Mouse (Mus musculus) megakaryocyte, adult 5-6 weeks (primary cell): ENCODE measurements at regions not wholly inside any gene's neighbourhood (a gene's known extent, or its start where the extent isn't known, plus 50 kb on each side); places are given as distances from the start of the nearest gene placed in this dataset.
A peak's percentile ranks its signal among the peaks of the same experiment; 100 is the strongest.

Experiments used
- ATAC-seq: 2 replicates; pipeline ENCODE4 v1.8.0; 2016; ENCODE audit warnings: mild to moderate bottlenecking, inconsistent platforms; ENCODE audit not compliant: poor library complexity, severe bottlenecking

DNA sequence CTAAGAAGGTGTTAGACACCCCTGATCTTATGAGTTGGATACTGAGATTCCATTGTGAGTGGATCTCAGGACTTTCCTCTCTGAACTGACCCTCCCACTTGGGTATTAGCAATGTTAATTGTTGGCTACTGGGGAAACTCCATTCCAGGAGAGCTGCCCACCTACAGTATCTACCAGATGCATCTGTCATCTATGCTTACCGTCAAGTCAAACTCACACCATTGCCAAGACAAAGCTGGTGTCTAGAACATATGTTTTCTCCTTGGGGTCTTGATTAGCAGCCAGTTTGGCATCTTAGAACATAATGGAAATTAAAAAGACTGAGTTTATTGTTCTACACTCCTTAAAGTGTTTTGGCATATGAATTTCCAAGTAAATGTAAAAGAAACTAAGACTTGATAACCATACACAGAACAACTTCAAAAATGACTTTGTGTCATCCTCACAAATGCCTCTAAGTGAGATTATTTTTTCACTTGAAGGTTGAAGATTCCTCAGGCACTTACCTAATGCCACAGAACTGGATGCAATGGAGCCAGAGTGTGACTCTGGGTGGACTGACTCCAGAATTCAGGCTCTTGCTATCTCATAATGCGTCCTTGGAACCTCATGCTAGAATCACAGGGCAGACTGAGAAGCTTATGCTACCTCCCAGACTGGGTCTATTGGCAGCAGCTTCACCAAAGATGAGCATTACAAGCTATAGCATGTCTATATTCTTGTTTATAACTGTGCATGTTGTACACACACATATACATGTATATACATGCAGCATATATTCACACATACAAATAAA lies 107.5 kb upstream of the Rnf152 start:
- no peak for ATAC-seq

DNA sequence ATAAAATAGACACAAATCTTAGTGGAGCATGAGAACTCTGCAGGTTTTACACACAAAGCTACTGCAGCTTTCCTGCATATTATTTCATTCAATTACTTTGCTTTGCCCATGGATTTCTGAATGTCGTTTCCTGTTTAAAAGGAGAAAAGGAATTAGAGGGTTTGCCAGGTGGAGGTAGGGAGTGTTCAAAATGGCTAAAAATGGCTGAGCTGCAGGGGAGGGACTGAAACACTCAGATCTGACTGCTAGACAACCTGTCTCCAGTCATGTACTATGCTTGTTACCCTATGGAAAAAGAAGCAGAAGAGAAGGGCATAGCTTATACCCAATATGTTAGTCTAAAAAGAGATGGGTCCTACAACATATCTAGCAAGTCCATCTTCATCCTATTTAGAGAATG lies 106.2 kb upstream of the Rnf152 start:
- ATAC-seq = no peak

DNA sequence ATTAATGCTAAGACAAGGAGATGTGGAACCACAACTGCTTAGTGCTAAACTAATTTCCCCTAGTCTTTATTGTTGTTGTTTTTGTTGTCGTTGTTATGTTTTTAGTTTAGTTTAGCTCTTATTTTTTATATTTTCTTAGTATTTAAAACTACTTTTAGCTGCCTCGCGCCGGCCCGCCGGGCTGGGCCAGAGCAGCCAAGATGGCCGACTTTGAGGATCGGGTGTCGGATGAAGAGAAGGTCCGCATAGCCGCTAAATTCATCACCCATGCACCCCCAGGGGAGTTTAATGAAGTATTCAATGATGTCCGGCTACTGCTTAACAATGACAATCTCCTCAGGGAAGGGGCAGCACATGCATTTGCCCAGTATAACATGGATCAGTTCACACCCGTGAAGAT lies 99.3 kb upstream of the Rnf152 start:
- ATAC-seq = peak; percentile 87

DNA sequence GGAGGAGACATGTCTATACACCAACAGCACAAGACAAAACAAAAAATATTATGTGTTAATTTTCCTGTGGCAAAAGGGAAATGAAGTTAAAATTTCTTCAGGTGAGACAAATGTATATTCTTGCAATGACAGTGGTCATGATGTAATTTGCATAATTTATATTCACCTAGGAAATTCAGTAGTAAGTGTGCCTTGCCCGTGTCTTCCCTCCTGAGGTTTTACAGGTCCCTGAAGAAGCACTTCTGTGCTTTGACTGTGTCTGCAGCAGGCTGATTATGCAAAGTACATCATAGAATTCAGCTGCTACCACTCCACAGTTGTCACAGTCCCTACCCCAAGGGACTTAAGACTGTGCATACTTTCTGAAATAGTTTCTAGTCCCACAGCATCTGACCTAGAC lies 98.2 kb upstream of the Rnf152 start:
- no peak for ATAC-seq

DNA sequence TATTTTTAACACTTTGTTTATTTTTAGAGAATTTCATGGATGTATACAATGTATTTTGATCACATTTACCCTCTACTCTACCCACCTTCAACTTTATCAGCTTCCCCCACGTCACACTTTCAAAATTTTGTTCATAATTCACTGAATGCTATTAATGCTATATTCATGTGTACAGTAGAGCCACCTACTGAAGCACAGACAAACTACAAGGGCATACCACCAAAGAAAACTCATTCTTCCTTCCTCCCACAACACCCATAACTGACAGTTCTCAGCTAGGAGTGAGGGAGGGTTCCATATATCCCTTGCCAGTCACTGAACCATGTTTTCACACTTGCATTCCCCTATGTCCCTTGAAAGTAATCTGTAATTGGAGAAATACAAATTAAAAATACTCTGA lies 89.7 kb upstream of the Rnf152 start:
- no peak for ATAC-seq

DNA sequence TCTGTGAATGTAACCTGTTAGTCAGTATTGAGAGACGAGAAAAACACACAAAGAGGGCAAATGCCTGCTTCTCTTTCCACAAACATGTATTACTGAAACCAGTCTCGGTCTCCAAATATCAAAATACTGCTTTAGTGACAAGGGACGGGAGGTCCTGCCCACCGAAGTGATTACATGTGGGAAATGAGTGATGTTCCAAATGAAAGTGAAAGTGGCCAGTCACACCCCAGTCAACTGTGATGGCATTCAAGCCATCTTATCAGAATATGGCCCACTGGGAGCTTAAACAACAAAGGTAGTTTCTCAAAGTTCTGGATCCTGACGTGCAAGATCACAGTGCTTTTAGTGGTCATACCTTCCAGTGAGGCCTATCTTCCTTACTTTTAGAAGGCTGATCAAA lies 87.0 kb upstream of the Rnf152 start:
- ATAC-seq = no peak

DNA sequence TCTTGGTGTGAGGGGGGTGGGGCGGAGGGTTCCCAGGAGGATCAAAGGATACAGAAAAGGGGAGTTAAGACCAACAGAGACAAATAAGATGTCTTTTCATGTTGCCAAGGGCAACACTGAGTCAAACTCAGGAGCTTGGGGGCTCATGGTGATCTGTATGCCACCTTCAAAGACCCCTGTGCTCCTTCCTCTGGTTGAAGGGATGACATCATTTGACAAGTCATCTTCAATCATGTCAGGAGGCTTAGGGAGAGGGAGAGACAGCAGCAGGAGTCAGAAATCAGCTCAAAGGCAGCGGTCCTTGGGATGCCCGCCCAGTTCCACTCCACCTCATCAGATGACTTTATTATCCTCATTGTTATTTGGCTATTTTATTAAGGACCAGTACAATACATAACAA lies 83.8 kb upstream of the Rnf152 start:
- no peak for ATAC-seq

DNA sequence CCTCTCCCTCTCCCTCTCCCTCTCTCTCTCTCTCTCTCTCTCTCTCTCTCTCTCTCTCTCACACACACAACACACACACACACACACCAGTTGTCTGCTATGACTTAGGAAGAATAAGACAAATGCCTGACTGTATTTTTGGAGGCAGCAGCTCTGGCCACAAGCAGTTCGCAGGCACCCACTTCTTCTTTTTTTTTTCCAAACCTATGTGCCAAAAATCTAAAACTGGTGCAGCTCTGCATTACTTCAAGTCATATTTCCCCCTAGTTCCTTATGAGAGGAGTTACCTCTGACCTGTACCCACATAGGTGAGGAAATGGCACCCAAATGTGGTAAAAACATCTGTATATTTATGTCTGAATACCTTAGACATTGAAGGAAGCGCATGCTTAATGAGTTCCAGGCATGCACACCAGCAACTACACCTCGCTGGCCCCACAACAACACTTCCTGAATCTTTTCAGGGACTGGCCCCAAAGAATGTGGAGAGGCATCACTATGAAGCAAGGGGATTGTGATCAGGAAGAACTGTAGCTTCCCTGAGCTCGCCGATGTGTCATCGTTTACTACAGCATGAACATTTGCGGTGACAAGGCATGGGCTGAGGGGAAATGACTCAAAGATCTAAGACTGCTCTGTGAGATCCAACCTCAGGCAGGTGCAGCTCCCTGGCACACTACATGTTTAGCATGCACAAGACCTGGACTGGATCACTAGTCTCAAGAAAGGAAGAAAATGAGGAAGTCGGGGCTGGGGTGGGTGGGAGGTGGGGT lies 78.3 kb upstream of the Rnf152 start:
- ATAC-seq = peak; percentile 65

DNA sequence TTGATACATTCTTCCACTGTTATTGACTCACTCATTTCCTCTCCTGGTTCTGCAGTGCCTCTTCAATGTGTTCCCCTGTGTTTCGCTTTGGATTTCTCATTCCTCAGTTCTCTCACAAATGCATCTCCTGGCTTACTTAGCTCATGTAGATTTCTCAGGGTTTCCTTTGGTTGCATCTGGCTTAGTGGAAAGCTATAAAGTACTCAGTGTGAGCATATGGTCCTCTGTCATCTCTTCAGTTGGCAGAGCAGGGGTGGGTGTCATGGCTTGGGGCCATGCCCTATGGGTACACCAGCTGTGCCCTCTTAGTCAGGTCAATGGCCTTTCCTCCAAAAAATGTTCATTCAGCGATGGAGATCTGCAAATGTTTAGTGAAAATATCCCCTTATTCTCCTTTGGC lies 77.4 kb upstream of the Rnf152 start:
- ATAC-seq = no peak

DNA sequence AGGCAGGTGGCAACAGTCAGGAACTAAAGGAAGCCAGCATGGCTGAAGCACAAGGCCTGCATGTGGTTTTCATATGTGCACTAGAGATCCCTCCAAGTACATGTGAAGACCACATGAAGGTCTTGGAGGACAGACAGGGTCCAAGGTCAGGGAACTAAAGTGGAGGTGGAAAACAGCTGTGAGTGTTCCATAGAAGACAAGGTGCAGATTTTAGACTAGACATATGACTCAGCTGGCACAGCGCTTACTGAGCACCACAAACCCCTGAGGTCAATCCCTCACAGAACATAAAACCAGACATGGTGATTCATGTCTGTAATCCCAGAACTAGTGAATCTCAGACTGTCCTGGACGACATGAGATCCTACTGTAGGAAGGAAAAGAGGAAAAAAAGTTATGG lies 75.3 kb upstream of the Rnf152 start:
- ATAC-seq = no peak

DNA sequence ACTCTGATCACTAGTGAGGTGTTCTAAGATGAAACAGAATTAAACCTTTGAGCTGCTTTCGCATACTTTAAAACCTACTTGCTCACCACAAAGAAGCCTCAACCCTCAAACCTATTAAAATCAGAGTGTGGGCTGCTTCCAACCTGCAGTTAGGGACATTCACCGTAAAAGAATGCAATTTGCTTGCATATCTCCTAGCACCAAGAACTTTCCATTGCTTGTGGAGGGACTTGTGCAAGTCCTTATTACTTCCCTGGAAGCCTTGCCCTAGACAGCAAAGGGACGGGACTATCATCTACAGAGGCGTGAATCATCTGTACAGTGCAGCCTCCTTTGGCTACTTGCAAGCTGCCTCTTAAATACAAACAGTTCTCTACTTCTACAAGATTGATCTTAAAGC lies 74.2 kb upstream of the Rnf152 start:
- ATAC-seq = no peak

DNA sequence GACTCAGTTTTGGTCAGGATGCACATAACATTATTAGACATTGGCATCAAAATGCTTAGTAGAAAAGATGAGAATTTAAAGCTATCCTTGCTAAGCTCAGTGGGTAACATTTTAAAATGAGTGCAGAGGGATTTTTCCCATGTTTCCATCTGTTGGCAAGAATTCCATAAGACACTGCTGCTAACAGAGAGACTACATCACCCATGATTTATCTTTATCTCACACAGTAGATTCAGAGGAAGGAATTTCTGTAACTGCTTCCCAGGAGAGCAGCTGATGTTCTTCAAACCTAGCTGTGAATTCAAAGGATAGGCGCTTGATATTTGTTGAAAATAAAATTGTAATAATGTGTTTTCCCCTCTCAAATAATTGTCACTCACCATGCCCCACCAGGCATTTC lies 71.7 kb upstream of the Rnf152 start:
- ATAC-seq = no peak

DNA sequence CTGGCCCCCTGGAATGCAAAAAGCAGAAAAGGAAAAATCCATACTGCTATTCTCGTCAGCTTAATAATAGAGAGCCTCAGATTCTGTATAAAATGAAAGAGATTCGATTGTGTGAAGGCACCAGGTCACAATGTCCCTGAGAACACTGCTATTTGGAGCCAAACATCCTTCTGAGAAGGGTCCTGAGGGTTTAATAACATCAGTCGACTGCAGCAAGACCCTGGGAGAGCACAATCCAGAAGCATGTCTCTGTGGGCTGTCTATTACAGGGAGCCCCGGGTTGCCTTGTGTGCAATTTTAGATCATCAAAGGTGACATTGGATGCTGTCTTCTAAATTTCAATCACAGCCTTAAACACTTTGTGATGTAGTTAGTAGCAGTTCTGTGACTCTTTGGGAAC lies 69.6 kb upstream of the Rnf152 start:
- ATAC-seq = no peak

DNA sequence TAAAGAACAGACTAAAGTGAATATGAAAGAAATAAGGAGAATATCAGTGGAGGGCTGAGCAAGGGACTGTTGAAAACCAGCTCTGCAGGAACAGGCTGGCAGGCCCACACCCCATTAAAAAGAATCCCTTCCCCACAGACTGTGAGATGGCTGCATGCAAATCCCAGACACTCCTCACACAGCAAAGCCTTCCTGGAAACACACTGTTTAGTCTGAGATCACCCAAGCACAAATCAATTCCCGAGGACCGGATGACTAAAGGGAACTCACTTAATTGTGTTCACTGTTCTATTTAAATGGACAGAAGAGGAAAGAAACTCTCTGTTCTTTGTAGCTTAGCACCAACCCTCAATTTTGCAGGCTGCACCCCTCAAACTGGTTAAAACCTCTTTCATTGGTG lies 66.9 kb upstream of the Rnf152 start:
- ATAC-seq = no peak

DNA sequence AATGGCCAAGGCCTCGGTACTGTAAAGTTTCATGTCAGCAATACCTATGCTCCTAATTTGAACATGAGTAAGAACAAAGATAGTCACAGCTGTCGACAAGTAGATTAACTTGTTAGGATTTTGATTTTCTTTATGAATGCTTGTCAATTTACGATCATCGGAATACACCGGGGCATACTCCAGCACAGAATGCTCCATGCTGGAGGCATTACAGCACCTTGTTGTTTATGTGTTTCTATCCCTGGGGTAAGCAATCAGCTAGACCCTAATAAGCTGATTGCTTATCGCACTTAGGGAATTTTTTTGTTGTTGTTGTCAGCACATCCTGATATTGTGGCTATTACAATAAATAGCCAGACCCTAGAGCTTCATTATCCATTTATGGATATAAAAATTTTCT lies 66.4 kb upstream of the Rnf152 start:
- no peak for ATAC-seq

DNA sequence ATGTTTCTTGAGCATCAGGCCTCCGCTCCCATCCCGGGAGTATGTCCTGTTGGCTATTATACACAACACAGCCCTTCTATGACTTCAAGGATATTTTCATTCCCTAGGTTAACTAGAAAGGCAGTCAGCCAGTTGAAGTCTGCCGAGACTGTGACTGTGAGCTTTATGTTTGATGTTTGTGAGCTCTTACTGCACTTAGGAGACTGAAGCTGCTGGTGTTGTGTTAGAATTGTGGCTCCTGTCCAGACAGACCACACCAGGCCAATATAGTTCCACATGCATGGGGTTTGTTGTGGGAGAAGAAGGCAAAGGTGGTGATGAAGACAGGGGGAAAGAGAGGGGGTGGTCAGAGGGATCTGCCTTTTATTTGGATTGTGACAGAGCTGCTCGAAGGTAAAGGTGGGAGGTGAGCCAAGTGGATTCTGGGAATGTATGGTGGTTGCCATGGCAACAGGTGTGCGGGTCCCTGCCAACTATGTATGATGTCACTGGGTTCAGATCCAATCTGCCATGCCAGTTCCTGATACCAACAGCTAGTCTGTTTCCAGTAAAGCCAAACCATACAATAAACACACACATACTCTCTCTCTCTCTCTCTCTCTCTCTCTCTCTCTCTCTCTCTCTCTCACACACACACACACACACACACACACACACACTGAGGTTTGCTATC lies 64.0 kb upstream of the Rnf152 start:
- ATAC-seq = no peak
